Mouse (Mus musculus): ENCODE measurements around the gene Fgfbp3.
A peak's percentile ranks its signal among the peaks of the same experiment; 100 is the strongest.
"Not testable (repeated sequence)": the region's sequence is repeated elsewhere in the genome, so short reads cannot be mapped to it uniquely, and the experiment has no call there.

Fgfbp3 gene

GRCm38 (mm10) chr19:36919466-36919865, at the start of gene Fgfbp3:
Gene Fgfbp3 (minus strand): TSS chr19:36919615.
- DNase-seq (ENCODE audit: low spot score in 2 of 2): no peak

GRCm38 (mm10) chr19:36962544-36963260, 43.3 kb upstream of the Fgfbp3 start:
- DNase-seq (ENCODE audit: low spot score in 2 of 2): not testable (repeated sequence)

DNA sequence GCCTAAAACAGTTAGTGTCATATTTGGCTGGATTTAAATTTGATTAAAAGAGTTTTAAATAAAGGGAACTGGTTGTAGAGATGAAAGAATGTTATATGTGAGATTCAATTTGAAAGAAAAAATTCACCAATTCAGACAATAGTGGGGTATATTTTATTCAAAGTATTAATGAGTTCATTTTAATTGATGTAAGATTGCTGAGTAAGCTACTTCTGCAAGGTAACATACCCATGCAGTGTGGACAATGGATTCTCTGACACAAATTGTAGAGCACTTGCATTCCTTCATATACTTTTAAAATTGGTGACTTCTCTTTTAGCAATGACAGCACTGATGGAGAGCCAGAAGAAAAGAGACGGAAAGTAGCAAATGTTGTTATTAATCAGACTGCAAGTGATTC, 41.9 kb upstream of the Fgfbp3 start:
- DNase-seq (ENCODE audit: low spot score in 2 of 2): no peak

DNA sequence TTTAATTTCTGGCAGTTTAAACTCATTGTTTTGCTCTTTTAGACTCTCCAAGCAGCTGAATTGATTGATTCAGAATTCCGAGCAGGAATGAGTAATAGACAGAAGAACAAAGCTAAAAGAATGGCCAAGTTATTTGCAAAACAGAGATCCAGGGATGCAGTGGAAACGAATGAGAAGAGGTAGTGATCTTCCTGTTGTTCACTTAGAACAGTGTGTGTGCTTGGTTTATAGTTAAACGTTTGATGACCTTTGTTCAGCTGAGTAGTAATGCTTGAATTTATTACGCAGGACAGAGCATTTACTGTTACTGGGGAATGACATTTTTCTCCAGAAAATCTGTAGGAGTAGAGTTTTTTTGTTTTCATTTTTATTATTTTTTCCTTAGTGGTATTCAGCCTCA, 38.9 kb upstream of the Fgfbp3 start:
- no peak for DNase-seq (ENCODE audit: low spot score in 2 of 2)

GRCm38 (mm10) chr19:36953637-36954206, 34.3 kb upstream of the Fgfbp3 start:
- DNase-seq (ENCODE audit: low spot score in 2 of 2): no peak

DNA sequence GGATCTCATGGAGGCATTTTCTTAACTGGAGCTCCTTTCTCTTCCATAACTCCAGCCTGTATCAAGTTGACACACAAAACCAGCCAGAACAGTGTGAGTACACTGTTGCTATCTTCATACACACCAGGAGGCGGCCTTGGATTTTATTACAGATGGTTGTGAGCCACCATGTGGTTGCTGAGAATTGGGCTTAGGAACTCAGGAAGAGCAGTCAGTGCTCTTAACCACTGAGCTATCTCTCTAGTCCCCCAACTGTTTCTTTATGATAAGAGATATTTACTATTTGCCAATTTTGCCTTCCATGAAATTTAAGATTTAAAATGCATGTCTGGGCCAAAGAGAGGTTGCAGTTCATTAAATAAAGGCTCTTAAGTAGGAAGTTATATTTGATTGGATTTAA, 20.6 kb upstream of the Fgfbp3 start:
- no peak for DNase-seq (ENCODE audit: low spot score in 2 of 2)

- no peak for DNase-seq (ENCODE audit: low spot score in 2 of 2)
Measured at GRCm38 (mm10) chr19:36938008-36938407, 18.6 kb upstream of the Fgfbp3 start.

DNA sequence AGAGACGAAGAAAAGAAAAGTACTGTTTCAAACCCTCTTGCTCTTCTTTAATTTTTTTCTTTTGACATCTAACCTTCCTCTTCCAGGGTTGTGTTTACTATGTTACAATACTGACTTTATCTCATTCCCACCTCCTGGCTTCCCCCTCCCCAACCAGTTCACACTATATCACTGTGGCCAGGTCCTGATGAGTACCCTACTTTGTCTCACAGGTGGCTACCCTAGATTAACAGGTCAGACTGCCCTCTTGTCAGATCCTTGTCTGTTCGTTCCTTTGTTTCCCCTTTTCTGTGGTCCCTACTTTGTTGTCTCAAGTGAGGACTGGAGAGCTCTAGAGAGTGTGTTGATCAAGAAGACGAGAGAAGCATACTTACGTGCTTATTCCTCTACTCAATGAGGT, 16.9 kb upstream of the Fgfbp3 start:
- no peak for DNase-seq (ENCODE audit: low spot score in 2 of 2)

- DNase-seq (ENCODE audit: low spot score in 2 of 2): no peak
Measured at GRCm38 (mm10) chr19:36932613-36933012, 13.2 kb upstream of the Fgfbp3 start.

- no peak for DNase-seq (ENCODE audit: low spot score in 2 of 2)
Measured at GRCm38 (mm10) chr19:36932097-36932496, 12.7 kb upstream of the Fgfbp3 start.

GRCm38 (mm10) chr19:36929816-36930215, 10.4 kb upstream of the Fgfbp3 start:
- DNase-seq (ENCODE audit: low spot score in 2 of 2): no peak

GRCm38 (mm10) chr19:36927800-36928361, 8.5 kb upstream of the Fgfbp3 start:
- DNase-seq (ENCODE audit: low spot score in 2 of 2): no peak

DNA sequence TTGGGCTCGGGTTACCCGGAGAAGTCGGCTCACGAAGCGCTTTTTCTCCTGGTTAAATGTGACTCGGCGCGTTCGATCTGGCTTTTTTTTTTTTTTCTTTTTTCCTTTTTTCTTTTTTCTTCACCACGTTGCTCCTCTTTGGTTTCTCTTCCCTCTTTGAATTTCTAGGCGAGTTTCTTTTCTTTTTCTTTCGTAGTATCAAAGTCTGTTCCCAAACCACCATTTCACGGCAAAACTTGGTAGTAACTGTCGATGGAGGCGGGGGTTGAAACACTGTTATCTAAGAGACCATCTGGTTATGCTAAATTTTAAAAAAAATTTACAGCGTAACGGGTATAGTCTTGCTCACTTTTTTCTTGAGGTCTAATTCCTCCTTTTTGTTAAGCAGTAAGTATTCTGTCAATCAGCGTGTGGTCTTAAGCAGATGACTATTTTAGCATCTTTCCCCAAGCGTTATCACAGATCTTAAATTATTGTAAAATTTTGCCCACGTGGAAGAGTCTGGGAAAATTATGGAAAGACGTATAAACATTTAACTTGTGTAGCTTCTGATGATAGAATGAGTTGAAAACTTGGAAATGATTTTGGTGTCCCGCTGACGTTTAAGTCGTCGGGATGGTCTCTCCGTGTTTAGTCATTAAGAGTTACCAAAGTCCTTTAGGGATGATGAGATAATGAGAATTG, 7.3 kb upstream of the Fgfbp3 start:
- DNase-seq (ENCODE audit: low spot score in 2 of 2): no peak

DNA sequence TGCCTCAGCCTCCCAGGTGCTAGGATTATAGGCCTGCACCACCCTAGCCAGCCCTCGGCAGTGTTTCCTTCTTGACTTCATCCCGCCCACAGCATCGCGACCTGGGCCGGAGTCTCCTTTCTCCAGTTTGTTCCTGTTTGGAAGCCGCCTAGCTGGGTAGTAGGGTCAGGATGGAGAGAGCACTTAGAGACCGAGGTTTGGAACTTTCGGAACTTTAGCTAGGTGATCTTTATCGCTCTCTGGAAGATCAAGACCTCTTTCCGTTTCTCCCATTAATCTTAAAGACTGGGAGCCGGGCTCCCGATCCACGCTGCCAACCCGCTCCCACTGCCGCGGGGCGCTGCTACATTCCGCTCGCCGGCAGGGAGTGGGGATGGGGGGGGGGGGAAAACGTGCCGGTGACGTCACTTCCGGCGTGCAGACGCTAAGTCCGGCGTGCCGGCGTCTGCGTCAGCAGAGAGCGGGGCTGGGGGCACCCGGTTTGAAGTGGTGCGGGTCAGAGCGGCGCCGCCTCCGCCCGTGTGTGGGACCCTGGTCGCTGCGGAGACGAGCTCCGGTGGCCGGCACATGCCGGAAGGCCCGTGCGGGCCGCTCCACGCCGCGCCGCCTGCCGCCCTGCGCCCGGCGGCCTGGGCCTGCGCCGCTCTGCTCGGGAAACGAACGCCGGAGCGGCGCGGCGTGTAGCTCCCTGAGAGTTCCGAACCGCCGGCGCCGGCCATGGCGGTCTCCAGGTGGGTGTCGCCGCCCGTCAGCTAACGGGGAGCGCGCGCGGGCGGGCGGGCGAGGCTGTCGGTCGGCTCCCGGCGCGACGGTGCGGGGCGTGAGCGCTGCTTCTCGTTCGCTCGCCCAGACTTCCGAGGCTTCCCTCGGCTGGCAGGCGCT, 6.5 kb upstream of the Fgfbp3 start, which contains the start of gene Btaf1:
Gene Btaf1, plus strand, starts transcription at position 409 of the 882 bp plus-strand sequence.
- DNase-seq (ENCODE audit: low spot score in 2 of 2): peak; percentile 60 to 68

- DNase-seq (ENCODE audit: low spot score in 2 of 2): no peak
Measured at GRCm38 (mm10) chr19:36922936-36923335, 3.5 kb upstream of the Fgfbp3 start.

GRCm38 (mm10) chr19:36922015-36922414, 2.6 kb upstream of the Fgfbp3 start:
- no peak for DNase-seq (ENCODE audit: low spot score in 2 of 2)

DNA sequence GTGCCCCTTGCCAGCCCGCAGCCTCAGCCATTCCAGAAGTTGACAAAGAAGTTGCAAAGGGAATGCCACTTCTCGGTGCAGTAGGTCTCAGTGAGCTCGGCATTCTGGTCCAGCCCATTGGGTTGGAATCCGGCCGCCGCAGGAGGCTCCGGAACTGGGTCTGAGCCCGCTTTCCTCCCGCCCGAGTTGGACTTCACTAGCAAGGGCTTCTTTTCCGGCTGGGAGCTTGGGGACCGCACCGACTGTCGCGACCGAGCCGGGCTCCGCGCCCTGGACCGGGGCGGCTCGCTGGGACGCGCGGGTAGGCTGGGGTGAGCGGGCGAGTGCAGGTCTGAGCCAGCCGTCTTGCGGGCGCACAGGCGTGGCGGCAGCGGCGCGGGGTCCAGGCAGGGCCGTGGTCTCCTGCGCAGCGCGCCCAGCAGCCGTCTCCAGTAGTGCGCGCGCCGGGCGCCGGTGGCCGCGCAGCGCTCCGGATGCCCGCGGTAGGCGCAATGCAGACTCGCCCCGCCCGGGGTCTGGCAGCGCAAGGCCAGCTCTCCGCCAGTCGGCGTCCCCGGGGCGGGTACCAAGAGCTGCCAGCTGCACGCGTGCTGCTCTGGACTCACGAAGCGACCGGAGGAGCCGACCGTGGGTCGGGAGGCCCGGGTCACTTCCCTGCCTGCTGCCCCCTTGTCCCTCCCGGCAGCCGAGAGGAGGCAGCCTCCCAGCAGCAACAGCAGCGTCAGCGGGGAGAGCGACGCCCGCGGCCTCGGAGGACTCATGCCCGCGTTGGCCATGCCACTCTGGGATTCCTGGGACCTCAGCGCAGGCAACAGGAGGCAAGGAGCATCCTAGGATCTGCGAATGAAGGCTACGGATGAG, 744 bp downstream of the Fgfbp3 start:
- DNase-seq (ENCODE audit: low spot score in 2 of 2): peak; percentile 47 to 73

DNA sequence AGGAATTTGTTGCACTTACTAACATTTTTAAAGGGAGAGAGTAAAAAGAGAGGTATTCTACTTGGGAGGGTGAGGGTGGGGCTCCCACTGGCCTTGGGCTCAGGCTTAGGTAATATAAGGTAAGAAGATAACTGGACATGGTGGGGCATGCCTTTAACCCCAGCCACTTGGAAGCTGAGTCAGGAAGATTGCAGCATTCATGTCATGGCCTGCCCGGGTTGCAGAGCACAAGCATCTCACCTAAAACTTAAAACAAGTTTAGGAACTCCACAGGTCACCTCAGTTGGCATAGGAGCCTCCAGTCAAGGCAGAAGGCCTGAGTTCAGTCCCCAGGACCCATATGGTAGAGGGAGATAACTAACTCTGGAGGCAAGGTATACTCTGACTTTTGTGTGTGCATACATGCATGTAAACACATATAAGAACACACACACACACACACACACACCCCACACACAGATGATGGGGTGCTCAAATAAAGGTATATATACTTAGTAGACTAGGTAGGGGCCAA, 2.5 kb downstream of the Fgfbp3 start:
- DNase-seq (ENCODE audit: low spot score in 2 of 2): no peak

DNA sequence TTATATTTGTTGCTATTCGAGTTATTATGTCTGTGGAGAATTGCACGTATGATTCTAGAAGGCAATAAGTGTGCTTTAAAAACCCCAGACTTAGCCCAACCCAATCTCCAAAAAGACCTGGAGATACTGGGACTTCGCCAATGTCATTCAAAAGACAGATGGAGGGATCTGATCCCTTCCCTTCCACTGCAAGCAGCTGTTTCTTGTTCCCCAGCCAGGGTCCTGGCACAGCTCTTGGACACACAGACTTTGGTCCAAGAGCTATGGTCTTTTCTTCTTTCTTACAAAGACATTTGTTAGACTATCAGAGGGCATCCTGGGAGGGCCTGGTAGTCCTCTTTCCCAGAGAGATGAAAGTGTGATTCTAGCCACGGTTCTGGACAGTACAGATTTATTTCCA, 3.2 kb downstream of the Fgfbp3 start:
- no peak for DNase-seq (ENCODE audit: low spot score in 2 of 2)

GRCm38 (mm10) chr19:36913064-36913463, 6.4 kb downstream of the Fgfbp3 start:
- DNase-seq (ENCODE audit: low spot score in 2 of 2): no peak
